Comparison of ENCODE assay signal across 28 mouse cellular contexts in genomic region chr14:115179925-115180324, GRCm38 (mm10).
"Had no signal": no experiment of that assay in that cellular context is flagged by ENCODE, and none has a peak within 500 bp of the region (broad histone marks: within the 10 kb centered on the region; RNA-seq: fewer than 3 reads in every experiment).

No protein-coding gene starts in this region.

- H3K4me2 ChIP-seq: heart, embryonic 11.5 days; heart, embryonic 13.5 days; heart, embryonic 15.5 days; hindbrain, embryonic 13.5 days; hindbrain, embryonic 15.5 days; kidney, embryonic 15.5 days; limb, embryonic 12.5 days; liver, embryonic 11.5 days; liver, embryonic 13.5 days had no signal

- H3K27ac ChIP-seq: heart, adult 2 months; heart, embryonic 13.5 days; heart, embryonic 15.5 days; hindbrain, embryonic 13.5 days; hindbrain, embryonic 15.5 days; hindbrain, postnatal 0 days; kidney, embryonic 15.5 days; kidney, postnatal 0 days; layer of hippocampus, adult 2 months; left cerebral cortex, adult 2 months; limb, embryonic 10.5 days; limb, embryonic 12.5 days; liver, embryonic 13.5 days had no signal

- H3K4me1 ChIP-seq: heart, embryonic 13.5 days; heart, embryonic 15.5 days; hindbrain, embryonic 13.5 days; hindbrain, embryonic 15.5 days; kidney, embryonic 15.5 days; limb, embryonic 10.5 days; limb, embryonic 12.5 days; liver, embryonic 13.5 days had no signal

- H3K9me3 ChIP-seq: heart, embryonic 13.5 days; heart, embryonic 15.5 days; hindbrain, embryonic 13.5 days; hindbrain, embryonic 15.5 days; kidney, embryonic 15.5 days; limb, embryonic 10.5 days; limb, embryonic 12.5 days; liver, embryonic 13.5 days had no signal

- DNase-seq: gastrocnemius, postnatal 14 days; gastrocnemius, postnatal 36 days; heart, adult 11 months; heart, adult 2 months; heart, postnatal 14 days; heart, postnatal 36 days; kidney, adult 11 months; kidney, adult 2 months; kidney, adult 9 months; kidney, postnatal 14 days; kidney, postnatal 36 days; layer of hippocampus, adult 9-11 months; liver; liver, embryonic 13.5 days had no signal

- ATAC-seq: hindbrain, postnatal 0 days; intestine, embryonic 16.5 days had no signal

- H3K4me3 ChIP-seq: heart, adult 2 months; heart, embryonic 13.5 days; heart, embryonic 15.5 days; hindbrain, embryonic 13.5 days; hindbrain, embryonic 15.5 days; kidney, embryonic 15.5 days; layer of hippocampus, adult 2 months; left cerebral cortex, adult 2 months; limb, embryonic 10.5 days; limb, embryonic 12.5 days; liver, embryonic 13.5 days had no signal

- H3K36me3 ChIP-seq: heart, embryonic 13.5 days; heart, embryonic 15.5 days; hindbrain, embryonic 13.5 days; hindbrain, embryonic 15.5 days; kidney, embryonic 15.5 days; limb, embryonic 10.5 days; limb, embryonic 12.5 days; liver, embryonic 13.5 days had no signal

- H3K9ac ChIP-seq: heart, embryonic 13.5 days; heart, embryonic 15.5 days; hindbrain, embryonic 13.5 days; hindbrain, embryonic 15.5 days; kidney, embryonic 15.5 days; limb, embryonic 12.5 days; liver, embryonic 13.5 days had no signal

- H3K27me3 ChIP-seq: heart, embryonic 13.5 days; heart, embryonic 15.5 days; hindbrain, embryonic 13.5 days; hindbrain, embryonic 15.5 days; kidney, embryonic 15.5 days; limb, embryonic 12.5 days; liver, embryonic 13.5 days had no signal
